Mouse (Mus musculus): Measurements from ENCODE around the gene Zfp989. TPM values are rescaled to one million over a fixed set of nuclear protein-coding genes. Genes with fewer than 3 reads are reported as not detected.
"Not testable (repeated sequence)": the region's sequence is repeated elsewhere in the genome, so short reads cannot be mapped to it uniquely, and the experiment has no call there.

Zfp989 gene
- 114 and 122 TPM in 2 replicates for total RNA-seq (2012; rRNA removed)

DNA sequence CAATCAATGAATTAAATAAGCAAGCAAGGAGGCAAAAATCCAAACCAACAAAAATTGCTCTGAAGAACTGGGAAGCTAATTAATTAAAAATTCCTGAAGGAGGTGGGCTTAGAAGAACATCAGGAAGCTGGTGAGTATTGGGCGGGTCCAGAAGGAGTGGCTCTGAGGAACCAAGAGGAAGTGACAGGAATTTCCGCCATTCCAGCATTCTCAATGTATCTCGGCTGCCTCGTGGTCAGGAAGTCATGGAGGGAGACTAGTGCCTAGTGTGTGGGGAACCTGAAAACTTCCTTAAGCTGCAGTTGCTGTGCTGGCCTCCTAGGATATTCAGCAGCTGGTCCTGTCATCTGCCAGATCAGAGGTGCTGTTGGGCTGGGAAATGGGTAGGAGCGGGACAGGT is at the start of gene Zfp989:
Zfp989 (plus strand) TSS at position 220 of the 400 bp plus-strand sequence.
- Histone ChIP-seq H3K27ac (ENCODE audit: insufficient read depth, low read depth, low read length, poor library complexity, severe bottlenecking) (peak within 1 kb of the TSS; percentile 82), H3K4me3 (ENCODE audit: insufficient read depth in 1 of 2, low read depth in 1 of 2, low read length in 2 of 2, poor library complexity in 1 of 2, severe bottlenecking in 1 of 2) (peak within 1 kb of the TSS; percentile 71 to 79), H3K9ac (ENCODE audit: insufficient read depth, low read depth, low read length, poor library complexity, severe bottlenecking) (peak within 1 kb of the TSS; percentile 75)
- DNase-seq (ENCODE audit: low read depth, low spot score); H3K9me3 ChIP-seq (ENCODE audit: control insufficient read depth, insufficient read depth, low read depth, low read length); H3K4me1 ChIP-seq (ENCODE audit: control insufficient read depth in 2 of 2, insufficient read depth in 2 of 2, low read length in 2 of 2, poor library complexity in 1 of 2); H3K36me3 ChIP-seq (ENCODE audit: control insufficient read depth, insufficient read depth, low read length, poor library complexity, severe bottlenecking); in situ Hi-C loops (cut with MboI; ENCODE audit: low sequenced_read_pairs in 2 of 2, unreplicated experiment in 2 of 2): not testable (repeated sequence)

DNA sequence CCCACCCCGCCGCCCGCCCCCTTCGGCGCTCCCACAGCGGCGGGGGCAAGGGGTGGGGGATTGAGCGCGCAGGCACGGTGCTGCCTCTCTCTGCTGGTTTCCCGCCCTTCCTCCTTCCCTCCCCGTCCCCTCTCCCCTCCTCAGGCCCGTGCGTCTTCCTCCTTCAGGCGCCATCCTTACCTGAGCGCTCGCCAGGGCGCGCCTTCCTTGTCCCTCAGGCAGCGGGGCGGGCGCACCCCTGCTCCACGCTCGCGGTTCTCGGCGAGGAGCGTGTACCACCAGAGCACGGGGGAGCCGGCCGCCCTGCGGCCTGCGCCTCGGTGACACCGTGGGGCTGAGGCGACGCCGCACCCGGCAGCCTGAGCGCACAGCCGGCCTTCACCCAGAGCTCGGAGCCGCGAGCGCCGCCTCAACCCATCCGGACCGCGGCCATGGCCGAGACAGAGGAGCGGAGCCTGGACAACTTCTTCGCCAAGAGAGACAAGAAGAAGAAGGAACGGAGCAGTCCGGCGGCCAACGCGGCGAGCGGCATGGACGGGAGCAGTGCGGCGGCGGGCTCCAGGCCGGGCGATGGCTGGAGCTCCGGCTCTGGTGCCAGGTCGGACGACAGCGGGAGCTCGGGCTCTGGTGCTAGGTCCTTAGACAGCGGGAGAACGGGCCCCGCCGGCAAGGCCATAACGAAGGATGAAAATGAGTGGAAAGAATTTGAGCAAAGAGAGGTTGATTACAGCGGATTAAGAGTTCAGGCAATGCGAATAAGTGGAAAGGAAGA is 39.3 kb upstream of the Zfp989 start:
- DNase-seq (ENCODE audit: low read depth, low spot score) = peak; percentile 71
- Histone ChIP-seq H3K9me3 (ENCODE audit: control insufficient read depth, insufficient read depth, low read depth, low read length) (no peaks in the 10 kb centered on the region), H3K4me1 (ENCODE audit: control insufficient read depth in 2 of 2, insufficient read depth in 2 of 2, low read length in 2 of 2, poor library complexity in 1 of 2) (0 out of 4 replicates have a peak, but pooled peaks cover 0 to 3% of the 10 kb centered on the region in 2 experiments), H3K36me3 (ENCODE audit: control insufficient read depth, insufficient read depth, low read length, poor library complexity, severe bottlenecking) (no peaks in the 10 kb centered on the region), H3K9ac (ENCODE audit: insufficient read depth, low read depth, low read length, poor library complexity, severe bottlenecking) (peak overlapping the region; percentile 96), H3K4me3 (ENCODE audit: insufficient read depth in 1 of 2, low read depth in 1 of 2, low read length in 2 of 2, poor library complexity in 1 of 2, severe bottlenecking in 1 of 2) (peak overlapping the region; percentile 78 to 94), H3K27ac (ENCODE audit: insufficient read depth, low read depth, low read length, poor library complexity, severe bottlenecking) (no peak overlapping the region)
- in situ Hi-C loops (cut with MboI; ENCODE audit: low sequenced_read_pairs in 2 of 2, unreplicated experiment in 2 of 2) = no loop called here
- TF ChIP-seq ZNF384 (IDR thresholded peaks at IDR 0.05; ENCODE audit: low read depth, low read length) = no peak
- TF ChIP-seq HCFC1 (IDR thresholded peaks at IDR 0.05; ENCODE audit: borderline replicate concordance, insufficient read depth, low read length) = no peak
- no peak for TF ChIP-seq CHD2 (IDR thresholded peaks at IDR 0.05; ENCODE audit: low read depth, low read length)
- no peak for TF ChIP-seq MAFK (IDR thresholded peaks at IDR 0.05; ENCODE audit: insufficient read depth, low read depth, low read length)
- TF ChIP-seq ZC3H11A (IDR thresholded peaks at IDR 0.05; ENCODE audit: borderline replicate concordance, low read depth, low read length) = no peak

DNA sequence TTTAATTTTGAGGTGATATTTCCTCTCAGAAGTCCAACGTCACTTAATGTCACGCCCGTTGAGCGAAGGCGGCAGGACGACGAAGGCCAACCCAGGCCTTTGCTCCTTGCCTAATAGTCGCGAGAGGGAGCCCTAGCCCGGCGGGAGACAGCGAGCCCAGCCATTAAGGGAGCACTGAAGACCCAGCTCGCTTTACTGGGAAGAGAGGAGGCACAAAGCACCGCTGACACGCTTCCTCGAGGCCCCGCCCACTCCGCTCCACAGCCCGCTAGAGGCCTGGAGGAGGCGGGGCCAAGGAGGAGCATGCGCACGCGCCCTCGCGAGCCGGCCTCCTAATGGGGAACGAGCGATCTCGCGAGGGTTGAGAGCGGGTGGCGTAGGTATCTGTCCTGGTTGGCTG is 30.1 kb upstream of the Zfp989 start:
- H3K4me1 ChIP-seq (ENCODE audit: control insufficient read depth in 2 of 2, insufficient read depth in 2 of 2, low read length in 2 of 2, poor library complexity in 1 of 2); H3K9ac ChIP-seq (ENCODE audit: insufficient read depth, low read depth, low read length, poor library complexity, severe bottlenecking); DNase-seq (ENCODE audit: low read depth, low spot score); H3K9me3 ChIP-seq (ENCODE audit: control insufficient read depth, insufficient read depth, low read depth, low read length); H3K36me3 ChIP-seq (ENCODE audit: control insufficient read depth, insufficient read depth, low read length, poor library complexity, severe bottlenecking); H3K4me3 ChIP-seq (ENCODE audit: insufficient read depth in 1 of 2, low read depth in 1 of 2, low read length in 2 of 2, poor library complexity in 1 of 2, severe bottlenecking in 1 of 2); in situ Hi-C loops (cut with MboI; ENCODE audit: low sequenced_read_pairs in 2 of 2, unreplicated experiment in 2 of 2); H3K27ac ChIP-seq (ENCODE audit: insufficient read depth, low read depth, low read length, poor library complexity, severe bottlenecking): not testable (repeated sequence)

DNA sequence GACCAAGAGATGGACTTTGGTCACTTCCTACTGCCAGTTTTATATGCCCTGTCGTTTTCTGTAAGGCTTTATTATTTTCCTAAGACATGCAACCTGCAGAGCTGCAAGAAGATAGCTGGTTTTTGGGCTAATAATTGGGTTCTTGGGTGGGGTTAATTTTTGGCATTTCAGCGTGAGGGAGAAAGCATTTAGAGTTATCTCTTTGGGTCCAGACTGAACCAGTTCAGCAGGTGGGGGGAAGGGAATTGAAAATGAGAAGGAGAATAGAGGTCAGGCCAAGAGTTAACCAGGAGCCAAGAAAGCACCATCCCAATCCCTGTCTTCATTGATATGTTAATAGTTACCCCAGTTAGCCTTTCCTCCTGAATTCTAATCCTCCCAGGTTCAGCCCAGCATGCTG is 4.8 kb downstream of the Zfp989 start:
- in situ Hi-C loops (cut with MboI; ENCODE audit: low sequenced_read_pairs in 2 of 2, unreplicated experiment in 2 of 2); H3K36me3 ChIP-seq (ENCODE audit: control insufficient read depth, insufficient read depth, low read length, poor library complexity, severe bottlenecking); H3K27ac ChIP-seq (ENCODE audit: insufficient read depth, low read depth, low read length, poor library complexity, severe bottlenecking); H3K4me1 ChIP-seq (ENCODE audit: control insufficient read depth in 2 of 2, insufficient read depth in 2 of 2, low read length in 2 of 2, poor library complexity in 1 of 2); H3K9ac ChIP-seq (ENCODE audit: insufficient read depth, low read depth, low read length, poor library complexity, severe bottlenecking); H3K9me3 ChIP-seq (ENCODE audit: control insufficient read depth, insufficient read depth, low read depth, low read length): not testable (repeated sequence)
- DNase-seq (ENCODE audit: low read depth, low spot score) = peak; percentile 47
- peak overlapping the region in 1 of 2 experiments; percentile 40; a peak in 1 of 4 replicates for H3K4me3 ChIP-seq (ENCODE audit: insufficient read depth in 1 of 2, low read depth in 1 of 2, low read length in 2 of 2, poor library complexity in 1 of 2, severe bottlenecking in 1 of 2)

DNA sequence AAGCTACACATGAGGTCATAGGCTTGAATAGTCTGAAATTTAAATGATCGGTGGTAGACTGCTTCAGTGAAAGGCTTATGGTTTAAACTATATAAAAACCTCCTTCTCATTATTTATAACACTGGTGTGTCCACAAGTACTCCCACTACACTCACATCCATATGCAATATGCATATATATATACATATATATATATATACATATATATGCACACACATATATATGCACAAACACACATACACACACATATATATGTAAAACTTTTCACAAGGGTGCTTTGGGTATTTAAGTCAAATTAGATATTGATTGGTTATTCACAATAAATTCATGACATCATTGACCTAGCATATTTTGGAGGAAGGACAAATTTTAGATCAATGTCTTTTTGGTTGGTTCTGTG is 46.6 kb downstream of the Zfp989 start:
- H3K4me3 ChIP-seq (ENCODE audit: insufficient read depth in 1 of 2, low read depth in 1 of 2, low read length in 2 of 2, poor library complexity in 1 of 2, severe bottlenecking in 1 of 2); in situ Hi-C loops (cut with MboI; ENCODE audit: low sequenced_read_pairs in 2 of 2, unreplicated experiment in 2 of 2); H3K27ac ChIP-seq (ENCODE audit: insufficient read depth, low read depth, low read length, poor library complexity, severe bottlenecking); H3K9me3 ChIP-seq (ENCODE audit: control insufficient read depth, insufficient read depth, low read depth, low read length); H3K4me1 ChIP-seq (ENCODE audit: control insufficient read depth in 2 of 2, insufficient read depth in 2 of 2, low read length in 2 of 2, poor library complexity in 1 of 2); H3K36me3 ChIP-seq (ENCODE audit: control insufficient read depth, insufficient read depth, low read length, poor library complexity, severe bottlenecking); H3K9ac ChIP-seq (ENCODE audit: insufficient read depth, low read depth, low read length, poor library complexity, severe bottlenecking); DNase-seq (ENCODE audit: low read depth, low spot score): not testable (repeated sequence)

DNA sequence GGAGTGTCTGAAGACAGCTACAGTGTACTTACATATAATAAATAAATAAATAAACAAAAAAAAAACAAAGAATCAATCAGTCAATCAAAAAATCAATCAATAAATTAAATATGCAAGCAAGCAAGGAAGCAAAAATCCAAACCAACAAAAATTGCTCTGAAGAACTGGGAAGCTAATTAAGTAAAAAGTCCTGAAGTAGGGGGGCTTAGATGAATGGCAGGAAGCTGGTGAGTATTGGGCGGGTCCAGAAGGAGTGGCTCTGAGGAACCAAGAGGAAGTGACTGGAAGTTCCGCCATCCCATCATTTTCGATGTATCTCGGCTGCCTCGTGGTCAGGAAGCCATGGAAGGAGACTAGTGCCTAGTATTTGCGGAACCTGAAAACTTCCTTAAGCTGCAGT is 49.8 kb downstream of the Zfp989 start, which contains the start of gene Rex2:
Rex2 (plus strand) TSS at position 301 of the 400 bp plus-strand sequence.
- H3K4me1 ChIP-seq (ENCODE audit: control insufficient read depth in 2 of 2, insufficient read depth in 2 of 2, low read length in 2 of 2, poor library complexity in 1 of 2); DNase-seq (ENCODE audit: low read depth, low spot score); H3K36me3 ChIP-seq (ENCODE audit: control insufficient read depth, insufficient read depth, low read length, poor library complexity, severe bottlenecking); in situ Hi-C loops (cut with MboI; ENCODE audit: low sequenced_read_pairs in 2 of 2, unreplicated experiment in 2 of 2); H3K9ac ChIP-seq (ENCODE audit: insufficient read depth, low read depth, low read length, poor library complexity, severe bottlenecking); H3K27ac ChIP-seq (ENCODE audit: insufficient read depth, low read depth, low read length, poor library complexity, severe bottlenecking); H3K9me3 ChIP-seq (ENCODE audit: control insufficient read depth, insufficient read depth, low read depth, low read length): not testable (repeated sequence)
- H3K4me3 ChIP-seq (ENCODE audit: insufficient read depth in 1 of 2, low read depth in 1 of 2, low read length in 2 of 2, poor library complexity in 1 of 2, severe bottlenecking in 1 of 2) = peak within 1 kb of the TSS; percentile 48 to 58; a peak in 3 of 4 replicates

DNA sequence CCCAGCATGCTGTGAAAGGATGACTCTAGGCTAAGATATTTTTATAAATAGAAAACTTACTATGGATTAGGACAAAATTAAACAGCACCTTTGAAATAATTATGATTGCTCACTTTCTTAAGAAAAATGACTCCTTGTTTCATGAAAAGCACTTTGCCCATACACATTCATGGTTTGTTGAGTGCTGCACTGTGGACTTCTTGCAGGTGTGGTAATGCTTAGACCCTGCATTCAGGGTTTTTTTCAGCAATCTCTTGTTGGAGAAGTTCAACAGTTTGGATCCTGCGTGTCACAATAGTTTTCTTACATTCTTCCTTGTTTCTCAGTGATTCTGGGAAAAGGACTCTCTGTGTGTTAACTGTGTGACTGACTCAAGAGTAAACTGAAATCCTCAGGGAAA is 54.6 kb downstream of the Zfp989 start:
- H3K36me3 ChIP-seq (ENCODE audit: control insufficient read depth, insufficient read depth, low read length, poor library complexity, severe bottlenecking); H3K9me3 ChIP-seq (ENCODE audit: control insufficient read depth, insufficient read depth, low read depth, low read length); H3K9ac ChIP-seq (ENCODE audit: insufficient read depth, low read depth, low read length, poor library complexity, severe bottlenecking); in situ Hi-C loops (cut with MboI; ENCODE audit: low sequenced_read_pairs in 2 of 2, unreplicated experiment in 2 of 2); H3K4me1 ChIP-seq (ENCODE audit: control insufficient read depth in 2 of 2, insufficient read depth in 2 of 2, low read length in 2 of 2, poor library complexity in 1 of 2); DNase-seq (ENCODE audit: low read depth, low spot score): not testable (repeated sequence)
- Histone ChIP-seq H3K27ac (ENCODE audit: insufficient read depth, low read depth, low read length, poor library complexity, severe bottlenecking) (peak overlapping the region; percentile 42; the same call in 1 of the 2 replicates), H3K4me3 (ENCODE audit: insufficient read depth in 1 of 2, low read depth in 1 of 2, low read length in 2 of 2, poor library complexity in 1 of 2, severe bottlenecking in 1 of 2) (0 out of 4 replicates have a peak overlapping the region, but pooled peaks of 1 of the 2 experiments have one; percentile 4)

Measured in ES-E14 (cell line).